Mouse (Mus musculus) thymus, adult 2 months (tissue): ENCODE results near the gene Actr1a. TPM values are rescaled to one million over a fixed set of nuclear protein-coding genes. Genes with fewer than 3 reads are reported as not detected.

Source experiments
- DNase-seq: peaks from one replicate; pipeline ENCODE4 v3.0.0; 2021
- H3K27ac ChIP-seq: fragments of 200-500 bp; 2 replicates; pipeline ENCODE4 v1.5.1; 2012; ENCODE audit warnings: low read length, control low read depth; ENCODE audit not compliant: control insufficient read depth, insufficient read depth
- H3K27me3 ChIP-seq: fragments of 200-500 bp; 2 replicates; pipeline ENCODE4 v1.6.1; 2012; ENCODE audit warnings: mild to moderate bottlenecking, low read length, moderate library complexity, mixed read lengths; ENCODE audit not compliant: control insufficient read depth, insufficient read depth
- H3K36me3 ChIP-seq: fragments of 200-500 bp; 2 replicates; pipeline ENCODE4 v1.6.1; 2012; ENCODE audit warnings: mild to moderate bottlenecking, low read length, moderate library complexity; ENCODE audit not compliant: control insufficient read depth, insufficient read depth
- H3K4me1 ChIP-seq: fragments of 200-500 bp; replicated peaks from 2 replicates; pipeline ENCODE4 v1.6.1; 2012; ENCODE audit warnings: low read length; ENCODE audit not compliant: control insufficient read depth, insufficient read depth
- H3K4me3 ChIP-seq: fragments of 200-500 bp; 2 replicates; pipeline ENCODE4 v1.5.1; 2012; ENCODE audit warnings: mild to moderate bottlenecking, low read length, control low read depth, moderate library complexity; ENCODE audit not compliant: control insufficient read depth, insufficient read depth
- CTCF ChIP-seq: fragments of 200-500 bp; IDR thresholded peaks from 2 replicates; pipeline ENCODE4 v1.5.1; 2012; ENCODE audit warnings: mild to moderate bottlenecking, control low read depth, low read length, moderate library complexity, borderline replicate concordance; ENCODE audit not compliant: control insufficient read depth, poor library complexity, insufficient read depth; ENCODE audit errors: extremely low read depth
- POLR2A ChIP-seq: fragments of 200-500 bp; IDR thresholded peaks from 2 replicates; pipeline ENCODE4 v1.6.1; 2012; ENCODE audit warnings: mild to moderate bottlenecking, low read length, control low read depth, moderate library complexity; ENCODE audit not compliant: control insufficient read depth, poor library complexity, insufficient read depth; ENCODE audit errors: extremely low read depth
- WGBS: fragments of 180-500 bp; shearing (Covaris S2); methylation state at CpG from one replicate; pipeline ENCODE4 v1.1.7; 2018; 5-methylcytosine and 5-hydroxymethylcytosine counted together
- polyA plus RNA-seq: library from polyadenylated mRNA; depleted of rRNA; stranded (reverse); fragments of >200 nt; gene quantifications from 2 replicates; pipeline ENCODE4 v1.2.3, GENCODE M21; 2012

Gene Actr1a
- polyA plus RNA-seq, 1 experiment, result 164 TPM

- H3K4me3 ChIP-seq, result no peak overlapping the region
Measured at GRCm38 (mm10) chr19:46374477-46375088, 21.0 kb downstream of the Actr1a start.

GRCm38 (mm10) chr19:46369204-46369603, 26.3 kb downstream of the Actr1a start:
- DNase-seq, result peak; percentile 32
- Histone ChIP-seq H3K27ac (no peak overlapping the region), H3K27me3 (no peaks in the 10 kb centered on the region), H3K4me3 (no peak overlapping the region), H3K36me3 (no peaks in the 10 kb centered on the region), H3K4me1 (no peaks in the 10 kb centered on the region)
- peak; percentile 67; the same call in 1 of the 2 replicates for TF ChIP-seq CTCF
- TF ChIP-seq POLR2A, result no peak
- 60% methylated on average over 4 of the region's 4 CpGs for WGBS

More at GRCm38 (mm10) chr19:46374477-46375088, 21.0 kb downstream of the Actr1a start:
- WGBS, result 93% methylated on average over 21 of the region's 21 CpGs
- TF ChIP-seq POLR2A, result no peak
- no peak for TF ChIP-seq CTCF
- Histone ChIP-seq H3K36me3 (peaks cover 29% of the 10 kb centered on the region), H3K27ac (no peak overlapping the region), H3K4me1 (no peaks in the 10 kb centered on the region), H3K27me3 (no peaks in the 10 kb centered on the region)
- DNase-seq, result no peak

GRCm38 (mm10) chr19:46367798-46368590, 27.6 kb downstream of the Actr1a start:
- 84% methylated on average over 23 of the region's 23 CpGs for WGBS
- no peak overlapping the region for H3K27ac ChIP-seq
- no peak for DNase-seq
- no peaks in the 10 kb centered on the region for H3K27me3 ChIP-seq
- H3K36me3 ChIP-seq, result no peaks in the 10 kb centered on the region
- no peak for TF ChIP-seq CTCF
- no peak for TF ChIP-seq POLR2A
- no peaks in the 10 kb centered on the region; the same call in 1 of the 2 replicates for H3K4me1 ChIP-seq
- no peak overlapping the region for H3K4me3 ChIP-seq

- Histone ChIP-seq H3K36me3 (no peaks in the 10 kb centered on the region), H3K4me3 (no peak overlapping the region), H3K4me1 (peaks cover 2% of the 10 kb centered on the region; the same call in 1 of the 2 replicates), H3K27me3 (no peaks in the 10 kb centered on the region), H3K27ac (no peak overlapping the region; the same call in 1 of the 2 replicates)
- 74% methylated on average over 11 of the region's 11 CpGs for WGBS
- TF ChIP-seq POLR2A (no peak), CTCF (no peak)
- no peak for DNase-seq
Measured at GRCm38 (mm10) chr19:46363294-46364009, 32.1 kb downstream of the Actr1a start.

GRCm38 (mm10) chr19:46362104-46362503, 33.4 kb downstream of the Actr1a start:
- Histone ChIP-seq H3K27me3 (no peaks in the 10 kb centered on the region), H3K36me3 (no peaks in the 10 kb centered on the region), H3K4me3 (no peak overlapping the region), H3K4me1 (peaks cover 14% of the 10 kb centered on the region), H3K27ac (no peak overlapping the region)
- WGBS, result 93% methylated on average over 8 of the region's 8 CpGs
- TF ChIP-seq POLR2A (no peak), CTCF (no peak)
- DNase-seq, result no peak

GRCm38 (mm10) chr19:46358381-46358780, 37.2 kb downstream of the Actr1a start:
- no peaks in the 10 kb centered on the region for H3K36me3 ChIP-seq
- H3K4me3 ChIP-seq, result no peak overlapping the region
- H3K27me3 ChIP-seq, result no peaks in the 10 kb centered on the region
- DNase-seq, result no peak
- TF ChIP-seq POLR2A (no peak), CTCF (no peak)
- H3K27ac ChIP-seq, result no peak overlapping the region
- 45% methylated on average over 4 of the region's 4 CpGs for WGBS
- peaks cover 19% of the 10 kb centered on the region for H3K4me1 ChIP-seq
